Mouse (Mus musculus): ENCODE measurements around the gene Gpr155. TPM values are rescaled to one million over a fixed set of nuclear protein-coding genes. Genes with fewer than 3 reads are reported as not detected.

The Gpr155 gene
- polyA plus RNA-seq, 1 experiment from 2014 or later: 18.1 TPM

DNA sequence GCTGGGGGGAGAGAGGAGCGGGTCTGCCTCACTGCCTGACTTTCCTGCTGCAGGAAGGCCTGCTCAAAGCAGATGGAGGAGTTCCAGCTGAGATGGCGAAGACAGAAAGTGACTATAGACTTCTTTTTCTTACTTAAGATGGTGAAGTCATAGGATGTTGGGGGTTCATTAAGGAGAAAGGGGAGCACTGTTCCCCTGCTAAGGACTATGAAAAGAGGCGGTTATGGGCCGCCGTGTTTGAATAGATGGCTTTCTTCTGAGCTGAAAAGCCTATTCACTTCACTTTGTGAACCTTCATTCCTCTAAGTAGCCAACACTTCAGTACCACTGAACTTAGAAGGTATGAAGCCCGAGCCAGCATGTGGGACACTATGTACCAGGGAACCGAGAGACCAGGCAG lies 33.4 kb upstream of the Gpr155 start:
- no peaks in the 10 kb centered on the region for H3K9me3 ChIP-seq (ENCODE audit: control insufficient read depth)
- no peak for ATAC-seq
- no peaks in the 10 kb centered on the region for H3K27me3 ChIP-seq (replicated peaks; ENCODE audit: control insufficient read depth, insufficient read depth, low read length)
- H3K4me1 ChIP-seq (replicated peaks; ENCODE audit: control insufficient read depth, insufficient read depth, low read length): no peaks in the 10 kb centered on the region
- H3K36me3 ChIP-seq (ENCODE audit: control insufficient read depth, insufficient read depth): no peaks in the 10 kb centered on the region
- 84% methylated on average over 7 of the region's 7 CpGs for WGBS
- H3K4me3 ChIP-seq (ENCODE audit: low read depth, low read length): no peak overlapping the region
- no peak overlapping the region for H3K9ac ChIP-seq (ENCODE audit: low read depth, low read length)
- no peak overlapping the region for H3K27ac ChIP-seq (ENCODE audit: low read depth, low read length)
- no peak for TF ChIP-seq CTCF (IDR thresholded peaks at IDR 0.05; ENCODE audit: low read depth)
- no peak overlapping the region for H3K4me2 ChIP-seq (replicated peaks; ENCODE audit: low read depth)

DNA sequence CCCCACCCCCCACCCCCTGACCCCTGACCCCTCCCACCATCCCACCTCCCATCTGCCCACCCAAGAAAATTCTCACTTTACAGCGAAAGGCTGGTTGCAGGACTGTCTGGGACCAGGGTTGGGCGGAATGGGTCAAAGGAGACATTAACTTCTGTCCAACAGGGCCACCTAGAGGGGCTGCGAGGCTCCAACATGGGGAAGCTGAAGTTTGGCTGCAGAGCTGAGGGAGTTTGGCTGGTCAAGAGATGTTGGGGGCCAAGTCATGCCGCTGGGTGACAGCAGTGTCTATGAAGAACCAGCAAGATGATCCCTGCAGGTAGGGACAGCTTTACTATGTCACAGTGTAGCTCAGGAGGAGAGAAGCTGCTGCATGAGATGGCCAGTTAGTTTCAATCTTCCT lies 32.9 kb upstream of the Gpr155 start:
- Histone ChIP-seq H3K4me1 (replicated peaks; ENCODE audit: control insufficient read depth, insufficient read depth, low read length) (no peaks in the 10 kb centered on the region), H3K9me3 (ENCODE audit: control insufficient read depth) (no peaks in the 10 kb centered on the region), H3K9ac (ENCODE audit: low read depth, low read length) (no peak overlapping the region), H3K4me2 (replicated peaks; ENCODE audit: low read depth) (no peak overlapping the region), H3K4me3 (ENCODE audit: low read depth, low read length) (no peak overlapping the region), H3K36me3 (ENCODE audit: control insufficient read depth, insufficient read depth) (no peaks in the 10 kb centered on the region), H3K27me3 (replicated peaks; ENCODE audit: control insufficient read depth, insufficient read depth, low read length) (no peaks in the 10 kb centered on the region), H3K27ac (ENCODE audit: low read depth, low read length) (no peak overlapping the region)
- peak; percentile 70 for TF ChIP-seq CTCF (IDR thresholded peaks at IDR 0.05; ENCODE audit: low read depth)
- ATAC-seq: no peak
- WGBS: 40% methylated on average over 4 of the region's 4 CpGs

DNA sequence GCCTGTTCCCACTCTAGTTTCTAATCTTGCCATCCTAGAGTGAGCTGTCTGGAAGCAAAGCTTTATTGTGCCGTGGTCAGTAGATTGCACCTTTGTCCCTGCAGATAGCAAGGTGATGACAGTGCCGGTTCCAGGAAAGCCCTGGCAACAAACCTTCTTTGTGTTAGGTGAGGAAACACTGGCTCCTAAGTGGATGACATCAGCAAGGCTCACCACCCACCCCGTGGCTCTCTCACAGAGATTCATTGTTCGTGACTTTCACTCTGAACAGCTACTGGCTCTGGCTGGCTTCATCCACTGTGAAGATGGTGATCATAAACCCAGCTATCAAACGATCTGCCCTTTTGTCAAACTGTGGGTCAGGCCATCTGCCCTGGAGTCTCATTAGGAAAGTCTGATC lies 29.5 kb upstream of the Gpr155 start:
- Histone ChIP-seq H3K36me3 (ENCODE audit: control insufficient read depth, insufficient read depth) (no peaks in the 10 kb centered on the region), H3K4me2 (replicated peaks; ENCODE audit: low read depth) (no peak overlapping the region), H3K4me3 (ENCODE audit: low read depth, low read length) (no peak overlapping the region), H3K27me3 (replicated peaks; ENCODE audit: control insufficient read depth, insufficient read depth, low read length) (no peaks in the 10 kb centered on the region), H3K9me3 (ENCODE audit: control insufficient read depth) (no peaks in the 10 kb centered on the region), H3K27ac (ENCODE audit: low read depth, low read length) (no peak overlapping the region), H3K4me1 (replicated peaks; ENCODE audit: control insufficient read depth, insufficient read depth, low read length) (no peaks in the 10 kb centered on the region), H3K9ac (ENCODE audit: low read depth, low read length) (no peak overlapping the region)
- 28% methylated on average over 5 of the region's 5 CpGs for WGBS
- ATAC-seq: peak; percentile 33
- no peak for TF ChIP-seq CTCF (IDR thresholded peaks at IDR 0.05; ENCODE audit: low read depth)

DNA sequence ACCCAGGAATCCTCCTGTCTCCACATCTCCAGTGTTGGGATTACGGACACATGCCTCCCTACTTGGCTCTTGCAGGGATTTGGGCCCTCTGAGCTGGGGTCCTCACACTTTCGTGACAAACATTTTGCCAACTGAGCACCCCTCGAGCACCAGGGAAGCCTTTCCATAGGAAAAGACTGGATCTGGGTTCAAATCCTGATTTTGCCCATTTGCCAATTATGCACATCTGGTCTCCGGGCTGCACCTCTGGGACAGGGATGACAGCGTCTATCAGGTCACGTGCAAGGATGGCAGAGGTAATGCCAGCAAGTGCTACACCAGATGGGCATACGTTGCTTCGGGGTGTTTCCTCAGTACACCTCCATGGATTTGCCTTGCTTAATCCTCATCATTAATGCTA lies 23.7 kb upstream of the Gpr155 start:
- Histone ChIP-seq H3K4me3 (ENCODE audit: low read depth, low read length) (no peak overlapping the region), H3K4me2 (replicated peaks; ENCODE audit: low read depth) (no peak overlapping the region), H3K4me1 (replicated peaks; ENCODE audit: control insufficient read depth, insufficient read depth, low read length) (no peaks in the 10 kb centered on the region), H3K9me3 (ENCODE audit: control insufficient read depth) (no peaks in the 10 kb centered on the region), H3K27ac (ENCODE audit: low read depth, low read length) (no peak overlapping the region), H3K27me3 (replicated peaks; ENCODE audit: control insufficient read depth, insufficient read depth, low read length) (no peaks in the 10 kb centered on the region), H3K36me3 (ENCODE audit: control insufficient read depth, insufficient read depth) (no peaks in the 10 kb centered on the region), H3K9ac (ENCODE audit: low read depth, low read length) (no peak overlapping the region)
- WGBS: 94% methylated on average over 8 of the region's 8 CpGs
- ATAC-seq: no peak
- TF ChIP-seq CTCF (IDR thresholded peaks at IDR 0.05; ENCODE audit: low read depth): no peak

DNA sequence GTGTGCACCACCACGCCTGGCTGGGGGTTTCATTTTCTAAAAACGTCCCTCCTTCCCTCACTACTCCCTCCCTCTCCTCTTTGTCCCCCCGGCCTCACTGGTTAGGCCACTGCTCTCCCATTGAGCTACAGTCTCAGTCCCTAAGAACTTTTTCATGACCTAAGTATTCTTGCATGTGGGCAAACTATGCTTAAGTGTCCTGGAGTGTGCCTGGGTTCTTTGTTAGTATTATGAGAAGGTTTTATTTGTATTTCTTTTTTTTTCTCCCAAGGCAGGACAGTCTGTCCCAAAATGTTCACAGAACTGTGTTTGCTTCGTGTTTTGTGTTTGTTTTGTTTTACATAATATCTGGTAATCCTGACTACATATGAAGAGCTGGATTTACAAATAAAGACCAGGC lies 21.3 kb upstream of the Gpr155 start:
- H3K9me3 ChIP-seq (ENCODE audit: control insufficient read depth): no peaks in the 10 kb centered on the region
- H3K4me2 ChIP-seq (replicated peaks; ENCODE audit: low read depth): no peak overlapping the region
- no peak overlapping the region for H3K27ac ChIP-seq (ENCODE audit: low read depth, low read length)
- no peak for TF ChIP-seq CTCF (IDR thresholded peaks at IDR 0.05; ENCODE audit: low read depth)
- WGBS: 63% methylated on average over 4 of the region's 4 CpGs
- H3K27me3 ChIP-seq (replicated peaks; ENCODE audit: control insufficient read depth, insufficient read depth, low read length): no peaks in the 10 kb centered on the region
- no peak for ATAC-seq
- H3K36me3 ChIP-seq (ENCODE audit: control insufficient read depth, insufficient read depth): no peaks in the 10 kb centered on the region
- H3K4me1 ChIP-seq (replicated peaks; ENCODE audit: control insufficient read depth, insufficient read depth, low read length): no peaks in the 10 kb centered on the region
- no peak overlapping the region for H3K4me3 ChIP-seq (ENCODE audit: low read depth, low read length)
- no peak overlapping the region for H3K9ac ChIP-seq (ENCODE audit: low read depth, low read length)

DNA sequence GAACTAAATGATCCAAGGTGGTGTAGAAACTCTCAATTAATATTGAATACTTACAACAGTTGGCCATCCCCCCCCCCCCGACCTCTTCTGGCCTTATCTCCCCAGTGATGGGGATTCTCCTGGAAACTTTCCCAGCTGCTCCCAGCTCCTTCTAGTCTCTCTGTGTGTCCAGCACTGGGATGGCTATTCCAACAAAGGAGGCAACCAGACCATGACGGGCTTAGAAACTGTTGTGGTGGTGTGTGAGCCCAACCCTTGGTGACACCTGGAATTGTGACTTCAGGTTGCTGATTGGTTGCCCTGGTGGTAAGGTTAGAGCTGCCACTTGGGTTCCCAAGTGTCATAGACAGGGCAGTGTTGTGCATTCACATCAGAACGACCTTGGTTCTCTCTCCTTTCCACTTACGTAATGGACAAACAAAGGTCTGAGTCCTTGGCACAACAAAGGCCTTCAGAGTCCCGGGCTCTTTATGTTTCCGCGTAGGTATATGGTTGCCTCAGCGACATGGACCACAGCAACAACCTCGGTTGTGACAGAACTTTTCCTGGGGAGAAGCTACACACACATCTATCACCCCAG lies 20.1 kb upstream of the Gpr155 start:
- Histone ChIP-seq H3K4me2 (replicated peaks; ENCODE audit: low read depth) (no peak overlapping the region), H3K36me3 (ENCODE audit: control insufficient read depth, insufficient read depth) (no peaks in the 10 kb centered on the region), H3K4me3 (ENCODE audit: low read depth, low read length) (no peak overlapping the region), H3K9ac (ENCODE audit: low read depth, low read length) (no peak overlapping the region), H3K4me1 (replicated peaks; ENCODE audit: control insufficient read depth, insufficient read depth, low read length) (no peaks in the 10 kb centered on the region), H3K9me3 (ENCODE audit: control insufficient read depth) (no peaks in the 10 kb centered on the region), H3K27me3 (replicated peaks; ENCODE audit: control insufficient read depth, insufficient read depth, low read length) (no peaks in the 10 kb centered on the region), H3K27ac (ENCODE audit: low read depth, low read length) (no peak overlapping the region)
- ATAC-seq: no peak
- 86% methylated on average over 9 of the region's 9 CpGs for WGBS
- TF ChIP-seq CTCF (IDR thresholded peaks at IDR 0.05; ENCODE audit: low read depth): no peak

DNA sequence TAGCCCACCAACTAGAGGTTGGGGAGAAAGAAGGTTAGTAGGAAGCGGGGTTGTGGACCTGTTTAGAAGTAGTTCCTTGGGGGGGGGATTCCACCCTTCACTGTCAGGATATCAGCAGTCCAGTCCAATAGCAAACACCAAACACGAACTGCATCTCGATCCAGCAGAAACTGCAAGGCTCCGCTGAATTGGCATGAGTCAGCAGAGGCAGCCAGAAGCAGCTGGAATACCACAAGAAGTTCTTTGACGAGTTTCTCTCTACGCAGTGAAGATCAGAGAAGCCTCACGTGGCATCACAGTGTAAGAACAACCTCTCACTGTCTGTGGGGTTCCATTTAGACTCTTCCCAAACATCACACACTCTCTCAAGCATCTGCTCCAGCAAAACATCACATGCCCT lies 18.6 kb upstream of the Gpr155 start:
- Histone ChIP-seq H3K27ac (ENCODE audit: low read depth, low read length) (no peak overlapping the region), H3K4me3 (ENCODE audit: low read depth, low read length) (no peak overlapping the region), H3K36me3 (ENCODE audit: control insufficient read depth, insufficient read depth) (no peaks in the 10 kb centered on the region), H3K9ac (ENCODE audit: low read depth, low read length) (no peak overlapping the region), H3K4me1 (replicated peaks; ENCODE audit: control insufficient read depth, insufficient read depth, low read length) (no peaks in the 10 kb centered on the region), H3K27me3 (replicated peaks; ENCODE audit: control insufficient read depth, insufficient read depth, low read length) (no peaks in the 10 kb centered on the region), H3K9me3 (ENCODE audit: control insufficient read depth) (no peaks in the 10 kb centered on the region), H3K4me2 (replicated peaks; ENCODE audit: low read depth) (no peak overlapping the region)
- ATAC-seq: no peak
- no peak for TF ChIP-seq CTCF (IDR thresholded peaks at IDR 0.05; ENCODE audit: low read depth)
- 87% methylated on average over 7 of the region's 7 CpGs for WGBS
